Mouse (Mus musculus): ENCODE results near the gene Rrbp1. TPM values are rescaled to one million over a fixed set of nuclear protein-coding genes. Genes with fewer than 3 reads are reported as not detected.

Gene Rrbp1
- 10 to 100 TPM; 32.0 to 39.3 TPM for total RNA-seq (2021)
- long read RNA-seq, experiment 1, full-length matches to known transcripts: 1 of 10 reads
- long read RNA-seq, experiment 1, partial matches to known transcripts: 8 of 10 reads
- long read RNA-seq, experiment 1, other reads (novel, unspliced or antisense): 1 of 10 reads
- long read RNA-seq, experiment 2, partial matches to known transcripts: 6 of 9 reads
- long read RNA-seq, experiment 2, other reads (novel, unspliced or antisense): 3 of 9 reads

GRCm38 (mm10) chr2:144011080-144011551 lies at the start of gene Rrbp1:
Rrbp1 (minus strand) TSS chr2:144011263.
- DNase-seq (ENCODE audit: low spot score): peak; percentile 98

GRCm38 (mm10) chr2:144057735-144058134 lies 46.7 kb upstream of the Rrbp1 start:
- no peak for DNase-seq (ENCODE audit: low spot score)

GRCm38 (mm10) chr2:144052410-144053065 lies 41.5 kb upstream of the Rrbp1 start:
- DNase-seq (ENCODE audit: low spot score): peak; percentile 47

- no peak for DNase-seq (ENCODE audit: low spot score)
Observed at GRCm38 (mm10) chr2:144050861-144051260, 39.8 kb upstream of the Rrbp1 start.

- DNase-seq (ENCODE audit: low spot score): no peak
Observed at GRCm38 (mm10) chr2:144050146-144050680, 39.1 kb upstream of the Rrbp1 start.

GRCm38 (mm10) chr2:144046916-144047315 lies 35.9 kb upstream of the Rrbp1 start:
- no peak for DNase-seq (ENCODE audit: low spot score)

GRCm38 (mm10) chr2:144045756-144046560 lies 34.9 kb upstream of the Rrbp1 start:
- no peak for DNase-seq (ENCODE audit: low spot score)

GRCm38 (mm10) chr2:144044726-144045125 lies 33.7 kb upstream of the Rrbp1 start:
- DNase-seq (ENCODE audit: low spot score): peak; percentile 53

- DNase-seq (ENCODE audit: low spot score): no peak
Observed at GRCm38 (mm10) chr2:144032664-144033063, 21.6 kb upstream of the Rrbp1 start, which contains the start of gene Banf2. Banf2 (plus strand) TSS chr2:144033059.

- no peak for DNase-seq (ENCODE audit: low spot score)
Observed at GRCm38 (mm10) chr2:144030791-144031190, 19.7 kb upstream of the Rrbp1 start.

- no peak for DNase-seq (ENCODE audit: low spot score)
Observed at GRCm38 (mm10) chr2:144026456-144026855, 15.4 kb upstream of the Rrbp1 start.

- DNase-seq (ENCODE audit: low spot score): no peak
Observed at GRCm38 (mm10) chr2:144025361-144025760, 14.3 kb upstream of the Rrbp1 start.

- DNase-seq (ENCODE audit: low spot score): no peak
Observed at GRCm38 (mm10) chr2:144022441-144022840, 11.4 kb upstream of the Rrbp1 start.

GRCm38 (mm10) chr2:144019971-144020370 lies 8.9 kb upstream of the Rrbp1 start:
- DNase-seq (ENCODE audit: low spot score): no peak

GRCm38 (mm10) chr2:144015861-144016260 lies 4.8 kb upstream of the Rrbp1 start:
- DNase-seq (ENCODE audit: low spot score): no peak

GRCm38 (mm10) chr2:144014481-144014880 lies 3.4 kb upstream of the Rrbp1 start:
- DNase-seq (ENCODE audit: low spot score): no peak

- DNase-seq (ENCODE audit: low spot score): no peak
Observed at GRCm38 (mm10) chr2:144014051-144014450, 3.0 kb upstream of the Rrbp1 start.

- peak; percentile 82 for DNase-seq (ENCODE audit: low spot score)
Observed at GRCm38 (mm10) chr2:144010282-144011044, 600 bp downstream of the Rrbp1 start.

GRCm38 (mm10) chr2:144009551-144010281 lies 1.3 kb downstream of the Rrbp1 start:
- peak; percentile 56 for DNase-seq (ENCODE audit: low spot score)

GRCm38 (mm10) chr2:144009081-144009480 lies 2.0 kb downstream of the Rrbp1 start:
- DNase-seq (ENCODE audit: low spot score): no peak
